Mouse (Mus musculus) adrenal gland, postnatal 4 days (tissue): ENCODE data around the gene Wdr45b. TPM values are rescaled to one million over a fixed set of nuclear protein-coding genes. Genes with fewer than 3 reads are reported as not detected.
"Not testable (repeated sequence)": the region's sequence is repeated elsewhere in the genome, so short reads cannot be mapped to it uniquely, and the experiment has no call there.

Experiments
- DNase-seq, 2 experiments: peaks; one replicate each; pipeline ENCODE4 v3.0.0; 2021 to 2022; ENCODE audit warnings: low spot score in 2 of 2, mixed read lengths in 2 of 2
- long read RNA-seq, 2 experiments: library from polyadenylated mRNA; stranded (forward); transcript quantifications; one replicate each; pipeline ENCODE4 v2.0.0; 2021
- total RNA-seq, 2 experiments: library from RNA; stranded (reverse); gene quantifications; 2 replicates each; pipeline ENCODE4 v1.2.3; 2021

Gene Wdr45b
- 10 to 100 TPM; 65.1 to 71.0 TPM for total RNA-seq
- long read RNA-seq, experiment 1, transcript Wdr45b-201 (10 exons, 2,321 nt) = major isoform, 63 of 79 reads
- long read RNA-seq, experiment 1, partial matches to known transcripts = 3 of 79 reads
- long read RNA-seq, experiment 1, other reads (novel, unspliced or antisense) = 13 of 79 reads
- long read RNA-seq, experiment 2, transcript Wdr45b-201 (10 exons, 2,321 nt) = major isoform, 149 of 174 reads
- long read RNA-seq, experiment 2, partial matches to known transcripts = 3 of 174 reads
- long read RNA-seq, experiment 2, other reads (novel, unspliced or antisense) = 20 of 174 reads

DNA sequence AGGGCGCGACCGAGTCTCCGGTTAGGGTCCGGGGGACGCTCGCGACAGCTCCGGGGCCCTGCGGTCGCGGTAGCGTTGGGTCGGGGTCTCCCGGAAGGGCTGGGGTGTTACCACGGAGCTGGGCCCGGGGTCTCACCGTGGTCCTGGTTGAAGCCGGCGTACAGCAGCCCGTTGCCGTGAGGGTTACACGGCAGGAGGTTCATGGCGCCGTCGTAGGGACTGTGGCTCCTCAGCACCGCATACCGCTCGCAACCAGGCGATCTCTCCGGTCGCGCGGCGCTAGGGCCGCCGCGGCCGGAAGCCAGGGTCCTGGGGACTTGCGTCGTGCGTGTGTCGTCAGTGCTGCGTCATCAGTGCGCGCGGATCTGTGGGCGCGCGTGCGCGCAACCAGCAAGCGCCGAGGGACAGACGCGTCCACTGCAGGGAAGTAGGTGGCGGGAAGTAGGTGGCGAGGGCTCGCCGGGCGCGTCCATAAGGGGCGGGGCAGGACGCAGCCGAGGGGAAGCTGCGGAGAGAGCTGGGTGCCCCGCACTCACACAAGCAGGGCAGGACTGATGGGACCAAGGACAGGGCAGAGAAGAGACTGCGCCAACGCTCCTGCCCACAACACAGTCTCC lies at the start of gene Wdr45b:
Gene Wdr45b (minus strand): TSS at position 355 of the 617 bp plus-strand sequence.
- peak; percentile 95 to 96 for DNase-seq

DNA sequence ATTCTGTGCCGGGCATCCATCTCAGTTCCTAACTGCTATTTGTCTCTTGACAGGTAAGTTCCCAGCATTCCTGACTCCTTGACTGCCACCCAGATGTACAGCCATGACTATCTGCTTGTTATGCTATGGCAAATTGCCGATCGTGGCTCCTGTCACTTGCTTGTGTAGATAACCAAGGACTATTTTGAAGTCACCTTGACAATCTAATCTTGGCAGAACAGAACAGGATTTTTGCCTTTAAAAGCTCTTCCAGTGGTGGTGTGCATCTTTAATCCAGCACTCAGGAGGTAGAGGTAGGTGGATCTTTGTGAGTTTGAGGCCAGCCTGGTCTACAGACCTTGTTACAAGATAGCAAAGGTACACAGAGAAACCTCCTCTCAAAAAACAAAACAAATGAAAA lies 38.2 kb upstream of the Wdr45b start:
- no peak for DNase-seq

DNA sequence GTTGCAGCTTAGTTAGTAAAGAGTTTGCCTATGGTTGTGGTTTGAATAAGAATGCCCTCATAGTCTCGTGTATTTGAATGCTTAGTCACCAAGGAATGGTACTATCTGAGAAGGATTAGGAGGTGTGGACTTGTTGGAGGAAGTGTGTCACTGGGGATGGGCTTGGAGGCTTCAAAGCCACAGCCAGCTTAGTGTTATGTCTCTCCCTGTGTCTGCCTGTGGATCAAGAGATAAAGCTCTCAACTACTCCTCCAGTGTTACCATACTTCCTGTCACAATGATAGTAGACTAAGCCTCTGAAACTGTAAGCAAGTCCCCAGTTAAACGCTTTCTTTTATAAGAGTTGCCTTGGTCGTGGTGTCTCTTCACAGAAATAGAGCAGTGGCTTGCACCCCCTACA lies 36.5 kb upstream of the Wdr45b start:
- no peak for DNase-seq

DNA sequence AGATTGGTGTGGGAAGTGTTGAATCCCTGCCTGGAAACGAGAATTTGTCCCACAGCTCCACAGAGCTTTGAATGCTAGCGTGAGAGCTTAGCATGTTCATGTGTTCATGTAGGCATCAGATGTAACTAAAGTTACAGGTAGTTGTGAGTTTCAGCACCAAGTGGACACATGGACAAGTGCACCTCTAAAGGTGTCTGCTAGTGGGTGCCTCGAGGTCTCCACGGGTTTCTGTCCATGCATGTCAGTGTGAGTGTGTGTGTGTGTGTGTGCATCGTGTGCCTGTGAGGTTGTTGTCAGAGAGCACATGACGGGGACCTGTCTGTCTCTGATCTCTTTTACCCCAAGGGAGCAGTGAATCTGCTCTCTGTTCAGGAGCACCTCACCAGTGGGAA lies 34.3 kb upstream of the Wdr45b start:
- no peak for DNase-seq

DNA sequence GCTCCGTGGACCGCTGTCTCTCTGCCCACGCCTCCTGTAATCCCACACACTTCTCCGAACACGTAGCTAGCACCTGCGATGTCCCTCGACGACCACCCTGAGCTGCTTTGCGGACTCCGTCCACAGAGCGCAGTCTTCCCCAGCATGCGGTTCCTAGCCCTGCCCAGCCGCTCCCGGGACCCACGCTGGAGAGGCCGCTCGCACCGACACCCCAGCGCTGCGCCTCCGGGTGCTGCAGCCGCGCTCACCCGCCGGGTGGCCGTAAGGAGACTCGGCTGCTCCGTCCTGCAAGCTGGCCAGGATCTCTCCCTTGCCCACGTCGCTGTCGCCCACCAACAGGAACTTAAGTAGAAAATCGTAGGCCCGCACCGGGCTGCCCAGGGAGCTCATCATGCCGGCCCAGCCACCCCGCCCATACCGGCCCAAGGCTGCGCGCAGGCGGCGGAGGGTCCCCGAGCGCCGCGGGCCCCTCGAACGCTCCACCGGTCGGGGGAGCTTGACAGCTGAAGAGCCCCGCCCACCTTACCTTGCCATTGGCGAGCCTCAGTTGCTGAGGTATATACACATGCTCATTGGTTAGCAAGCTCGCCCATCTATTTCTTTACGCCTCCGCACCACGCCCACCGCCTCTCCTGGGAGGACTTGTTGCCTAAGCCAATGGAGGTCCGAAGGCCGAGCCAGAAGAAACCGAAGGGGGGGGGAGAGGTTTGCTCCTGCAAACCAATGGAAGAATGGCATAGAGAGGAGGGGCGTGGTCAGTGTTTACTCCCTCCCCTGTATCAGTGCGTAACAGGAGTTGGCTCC lies 33.7 kb upstream of the Wdr45b start, which contains the start of gene Rab40b:
Gene Rab40b (minus strand): TSS at position 502 of the 804 bp plus-strand sequence.
- DNase-seq = peak; percentile 57 to 85

DNA sequence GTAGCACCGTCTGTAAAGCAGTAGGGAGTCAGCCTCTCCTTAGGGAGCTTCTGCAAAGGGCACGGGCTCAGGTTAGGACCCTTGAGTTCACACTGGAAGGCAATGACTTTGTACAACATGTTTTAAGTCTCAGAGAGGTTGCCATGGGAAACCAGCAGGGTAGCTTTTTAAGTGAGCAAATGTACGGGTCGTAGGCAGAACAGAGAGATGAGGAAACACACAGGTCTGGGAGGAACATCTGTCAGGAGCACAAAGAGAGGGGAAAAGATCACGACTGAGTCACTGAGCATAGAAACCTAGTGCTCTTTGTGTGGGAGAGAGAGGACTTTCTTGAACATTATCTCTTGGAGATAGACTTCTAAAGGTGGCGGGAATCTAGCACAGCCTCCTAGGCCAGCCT lies 26.0 kb upstream of the Wdr45b start:
- no peak for DNase-seq

DNA sequence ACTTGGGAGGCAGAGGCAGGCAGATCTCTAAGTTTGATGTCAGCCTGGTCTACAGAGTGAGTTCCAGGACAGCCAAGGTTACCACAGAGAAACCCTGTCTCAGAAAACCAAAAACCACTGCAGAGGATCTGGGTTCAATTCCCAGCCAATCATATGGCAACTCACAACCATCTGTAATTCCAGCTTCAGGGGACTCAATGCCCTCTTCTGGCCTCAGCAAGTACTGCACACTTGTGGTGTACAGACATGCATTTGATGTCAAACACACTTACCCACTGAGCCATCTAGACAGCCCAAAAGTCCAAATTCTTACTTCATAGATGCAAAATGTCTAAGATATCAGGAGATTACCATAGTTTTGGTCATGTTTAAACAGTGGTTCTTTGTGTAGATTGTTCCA lies 24.4 kb upstream of the Wdr45b start:
- DNase-seq = no peak

DNA sequence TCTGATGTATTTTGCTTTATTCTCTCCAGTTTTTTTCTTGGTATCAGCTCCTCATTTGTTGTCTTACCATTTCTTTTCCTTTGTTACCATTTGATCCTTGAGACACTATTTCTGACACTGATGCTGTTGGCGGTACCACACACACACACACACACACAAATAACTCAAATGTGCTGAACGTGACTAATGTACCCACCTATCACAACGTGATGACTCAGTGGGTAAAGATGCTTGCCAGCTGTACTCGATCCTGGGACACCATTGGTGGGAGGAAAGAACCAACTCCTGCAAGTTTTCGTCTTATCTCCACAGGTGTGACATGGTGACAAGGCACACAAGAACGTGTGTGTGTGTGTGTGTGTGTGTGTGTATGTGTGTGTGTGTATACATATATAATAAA lies 19.1 kb upstream of the Wdr45b start:
- no peak for DNase-seq

DNA sequence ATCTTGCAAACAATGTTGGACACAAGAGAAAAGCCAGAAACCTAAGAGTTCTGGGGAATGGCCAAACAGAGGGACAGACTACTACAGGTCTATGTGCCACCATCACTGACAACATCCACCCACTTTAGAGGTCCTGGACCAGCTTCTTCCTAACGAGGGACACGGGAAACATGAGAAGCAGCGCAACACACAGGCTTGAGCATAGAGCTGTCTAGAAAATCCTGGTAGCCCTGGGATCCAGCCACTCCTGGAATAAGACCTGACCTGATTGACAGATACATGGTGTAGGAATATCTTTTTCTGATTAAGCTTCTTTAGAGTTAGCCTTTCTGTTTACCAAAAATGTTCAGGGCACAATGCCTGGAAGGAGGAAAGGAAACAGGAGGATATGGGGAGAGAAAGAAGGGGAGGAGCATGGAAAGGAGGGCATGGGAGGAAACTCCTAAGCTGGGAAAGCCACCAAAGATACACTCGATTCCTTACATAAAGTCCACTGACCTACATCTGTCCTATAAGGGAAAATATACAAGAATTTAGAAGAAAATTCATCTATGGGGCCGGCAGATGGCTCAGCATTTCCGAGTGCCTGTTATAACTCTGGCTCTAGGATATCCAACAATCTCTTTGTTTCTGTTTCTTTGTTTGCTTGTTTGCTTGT lies 16.2 kb upstream of the Wdr45b start:
- DNase-seq = no peak

DNA sequence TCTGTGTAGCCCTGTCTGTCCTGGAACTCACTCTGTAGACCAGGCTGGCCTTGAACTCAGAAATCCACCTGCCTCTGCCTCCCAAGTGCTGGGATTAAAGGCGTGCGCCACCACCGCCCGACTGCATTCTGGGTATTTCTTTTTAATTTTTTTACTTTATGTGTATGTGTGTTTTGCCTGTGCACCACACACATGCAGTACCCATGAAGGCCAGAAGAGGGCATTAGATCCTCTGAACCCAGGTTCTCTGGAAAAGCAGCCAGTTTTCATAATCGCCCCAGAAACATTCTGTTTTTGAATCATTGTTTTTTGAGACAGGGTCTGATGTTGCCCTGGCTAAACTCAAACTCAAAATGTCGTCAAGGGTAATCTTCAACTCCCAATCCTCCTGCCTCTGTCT lies 15.4 kb upstream of the Wdr45b start:
- no peak for DNase-seq

DNA sequence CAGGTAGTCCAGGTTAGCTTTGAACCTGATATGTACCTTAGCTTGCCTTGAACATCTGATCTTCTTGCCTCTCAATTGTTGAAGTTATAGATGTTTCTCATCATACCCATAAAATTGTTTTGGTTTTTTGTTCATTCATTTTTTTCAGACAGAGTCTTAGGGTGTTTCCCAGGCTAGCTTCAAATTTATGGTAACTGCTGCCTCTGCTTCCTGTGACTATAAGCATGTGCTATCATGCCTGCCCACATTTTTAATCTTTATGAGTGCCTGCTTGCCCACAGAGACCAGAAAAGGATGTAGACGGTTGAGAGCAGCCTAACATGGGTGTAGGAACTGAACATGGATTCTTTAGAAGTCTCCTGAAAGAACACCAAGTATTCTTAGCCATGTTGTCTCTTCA lies 14.5 kb upstream of the Wdr45b start:
- no peak for DNase-seq

DNA sequence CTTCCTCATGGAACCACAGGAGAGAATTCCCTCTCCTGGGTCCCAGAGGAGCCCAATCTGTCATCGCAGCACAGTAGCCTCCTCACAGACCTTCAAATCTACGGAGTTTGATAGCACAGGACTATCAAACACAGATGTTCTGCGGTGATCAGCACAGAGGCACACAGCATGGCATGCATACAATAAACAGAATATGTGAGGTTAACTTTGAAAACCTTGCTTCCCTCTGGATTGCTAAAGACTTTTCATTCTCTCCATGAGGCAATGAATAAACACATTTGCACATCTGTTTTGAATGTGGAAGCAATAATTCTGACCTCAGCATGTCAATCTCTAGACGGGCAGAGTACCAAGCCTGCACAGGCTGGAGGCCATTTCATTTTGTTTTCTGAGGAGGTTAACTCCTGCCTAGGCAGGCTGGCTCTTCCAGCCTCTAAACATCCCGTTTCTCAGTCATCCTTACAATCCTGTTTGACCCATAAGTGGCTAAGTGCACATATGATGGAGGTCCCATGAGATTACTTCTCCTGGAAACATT lies 13.0 kb upstream of the Wdr45b start:
- DNase-seq = no peak

DNA sequence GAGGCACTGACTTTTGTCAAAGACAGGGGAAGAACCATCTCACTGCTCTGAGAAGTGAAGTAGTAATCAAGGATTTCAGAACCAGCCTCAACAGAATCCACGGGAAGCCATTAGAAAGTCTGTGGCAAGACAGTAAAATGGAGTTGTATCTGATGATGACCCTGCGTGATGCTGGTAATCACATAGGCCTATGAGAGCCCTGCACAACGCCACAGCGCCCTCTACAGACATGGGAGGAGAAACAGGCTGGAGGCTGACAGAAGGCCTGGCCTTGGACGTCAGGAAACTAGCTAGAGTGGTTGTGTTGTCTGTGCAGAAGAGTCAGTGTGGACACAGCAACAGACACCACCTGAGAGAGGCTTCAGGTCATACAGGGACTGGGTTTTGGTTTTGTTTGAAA lies 8.0 kb upstream of the Wdr45b start:
- peak; percentile 12 to 34 for DNase-seq

DNA sequence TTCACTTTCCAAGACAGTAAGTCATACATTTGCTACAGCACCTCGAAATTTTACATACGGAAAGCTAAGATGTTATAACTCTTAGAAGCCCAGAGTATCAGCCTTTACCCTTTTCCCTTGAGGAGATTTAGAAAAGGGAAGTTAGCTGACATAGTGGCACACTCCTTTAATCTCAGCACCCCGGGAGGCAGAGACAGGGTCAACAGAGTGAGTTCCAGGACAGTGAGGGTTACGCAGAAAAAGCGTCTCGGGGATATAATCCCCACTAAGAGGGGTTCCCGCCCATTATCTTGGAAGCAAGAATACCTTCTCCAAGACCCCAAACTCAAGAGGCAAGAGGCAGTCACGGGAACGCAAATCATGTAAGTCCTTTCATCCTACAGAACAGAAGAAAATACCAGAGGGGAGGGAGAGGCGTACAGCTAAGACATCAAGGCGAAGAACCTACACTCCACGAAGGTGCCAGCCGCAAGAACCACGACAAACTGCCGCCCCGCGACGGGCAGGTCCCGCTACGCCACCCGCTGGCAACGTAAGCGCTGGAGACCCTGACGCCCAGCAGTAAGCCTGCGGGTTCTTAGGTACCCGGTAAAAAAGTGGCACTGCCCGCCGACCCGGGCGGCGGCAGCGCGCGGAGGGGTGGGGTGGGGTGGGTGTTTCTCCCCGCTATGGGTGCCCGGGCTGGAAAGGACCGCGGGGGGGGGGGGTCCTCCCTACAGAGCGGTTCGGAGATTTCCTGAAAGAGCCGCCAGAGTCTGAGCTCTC lies 737 bp downstream of the Wdr45b start:
- DNase-seq = peak in 1 of 2 experiments; percentile 9

DNA sequence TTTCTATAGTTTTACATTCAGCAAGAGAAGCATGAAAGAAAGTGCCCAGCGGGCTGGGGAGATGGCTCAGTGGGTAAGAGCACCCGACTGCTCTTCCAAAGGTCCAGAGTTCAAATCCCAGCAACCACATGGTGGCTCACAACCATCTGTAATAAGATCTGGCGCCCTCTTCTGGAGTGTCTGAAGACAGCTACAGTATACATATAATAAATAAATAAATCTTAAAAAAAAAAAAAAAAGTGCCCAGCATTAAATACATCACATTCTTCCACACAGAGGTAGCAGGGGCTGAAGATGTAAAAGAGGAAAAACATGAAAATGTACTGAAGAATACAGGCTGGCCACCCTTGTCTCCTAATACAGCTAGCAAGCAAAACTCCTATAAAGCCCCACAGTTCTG lies 5.5 kb downstream of the Wdr45b start:
- DNase-seq = not testable (repeated sequence)

DNA sequence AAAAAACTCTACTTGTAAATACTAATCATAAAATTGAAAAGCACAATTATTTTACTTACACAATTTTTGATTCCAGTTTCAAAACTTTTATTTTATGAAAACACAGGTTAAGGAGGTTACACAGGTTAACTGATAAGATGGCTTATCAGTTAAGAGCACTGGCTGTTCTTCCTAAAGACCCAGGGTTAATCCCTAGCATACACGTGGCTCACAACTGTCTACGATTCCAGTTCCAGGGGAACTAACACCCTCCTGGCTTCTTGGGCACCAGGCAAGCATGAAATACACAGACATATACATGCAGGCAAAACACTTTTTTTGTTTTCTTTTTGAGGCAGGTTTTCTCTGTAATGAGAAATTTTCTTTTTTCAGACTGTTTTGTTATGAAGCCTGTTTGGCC lies 6.1 kb downstream of the Wdr45b start:
- no peak for DNase-seq

DNA sequence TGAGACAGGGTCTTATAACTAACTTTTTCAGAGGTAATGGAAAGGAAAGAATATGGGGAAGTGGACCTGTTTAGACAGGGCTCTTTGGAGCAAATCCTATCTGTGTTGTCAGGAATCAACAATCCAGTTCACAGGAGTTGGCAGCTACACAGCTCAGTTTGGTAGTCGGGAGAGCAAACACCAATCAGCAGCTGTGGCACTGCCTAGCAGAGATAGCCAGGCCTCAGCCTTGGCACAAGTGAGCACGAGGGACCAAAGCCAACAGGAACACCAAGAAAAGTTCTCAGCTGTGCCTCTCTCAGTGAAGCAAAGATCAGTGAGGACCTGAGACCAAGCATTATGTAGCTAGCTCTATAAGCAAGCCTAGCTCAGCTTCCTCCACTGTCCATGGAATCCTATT lies 7.2 kb downstream of the Wdr45b start:
- no peak for DNase-seq

DNA sequence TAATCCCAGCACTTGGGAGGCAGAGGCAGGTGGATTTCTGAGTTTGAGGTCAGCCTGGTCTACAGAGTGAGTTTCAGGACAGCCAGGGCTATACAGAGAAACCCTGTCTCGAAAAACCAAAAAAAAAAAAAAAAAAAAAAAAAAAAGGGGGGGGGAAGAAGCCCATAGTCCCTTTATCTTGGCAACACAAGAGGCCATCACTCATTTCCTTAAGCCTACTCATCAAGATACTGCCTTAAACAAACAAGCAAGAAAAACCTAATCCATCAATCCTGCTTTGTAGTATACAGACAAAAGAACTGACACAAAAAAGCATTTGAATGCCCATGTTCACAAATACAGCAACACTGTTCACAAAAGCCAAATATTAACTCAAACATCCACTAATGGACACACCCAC lies 11.8 kb downstream of the Wdr45b start:
- not testable (repeated sequence) for DNase-seq

DNA sequence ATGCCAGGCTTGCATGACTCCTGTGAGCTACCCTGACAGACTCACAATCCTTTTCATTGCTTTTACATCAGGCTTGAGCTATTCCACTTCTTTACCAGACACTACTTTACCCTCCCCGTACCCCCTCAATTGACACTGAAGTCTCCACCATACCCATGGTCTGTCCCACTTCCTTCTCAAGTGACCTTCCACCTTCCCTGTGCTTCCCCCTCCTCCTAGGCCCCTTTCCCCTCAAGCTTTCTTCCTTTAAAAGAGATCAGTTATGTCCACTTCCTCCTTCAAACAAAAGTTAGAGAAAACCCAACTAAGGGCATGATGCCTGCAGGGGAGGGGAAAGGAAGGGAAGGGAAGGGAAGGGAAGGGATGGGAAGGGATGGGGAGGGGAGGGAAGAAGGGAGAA lies 14.0 kb downstream of the Wdr45b start:
- no peak for DNase-seq

DNA sequence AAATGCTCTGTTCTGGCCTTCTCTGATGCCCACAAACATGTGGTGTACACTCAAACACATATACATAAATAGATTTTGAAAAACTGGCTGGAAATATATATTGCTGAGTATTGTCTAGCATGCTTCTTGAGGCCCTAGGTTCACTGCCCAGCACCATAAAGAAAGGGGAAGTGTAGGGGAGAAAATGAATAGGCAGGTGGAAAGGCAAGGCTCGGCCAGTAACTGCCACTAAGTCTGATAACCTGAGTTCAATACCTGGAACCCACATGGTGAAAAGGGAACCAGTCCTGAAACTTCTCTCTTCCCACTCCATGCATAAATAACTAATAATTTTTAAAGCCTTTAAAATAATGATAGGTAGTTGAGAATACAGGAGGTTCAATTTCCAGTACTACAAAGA lies 14.6 kb downstream of the Wdr45b start:
- DNase-seq = no peak

DNA sequence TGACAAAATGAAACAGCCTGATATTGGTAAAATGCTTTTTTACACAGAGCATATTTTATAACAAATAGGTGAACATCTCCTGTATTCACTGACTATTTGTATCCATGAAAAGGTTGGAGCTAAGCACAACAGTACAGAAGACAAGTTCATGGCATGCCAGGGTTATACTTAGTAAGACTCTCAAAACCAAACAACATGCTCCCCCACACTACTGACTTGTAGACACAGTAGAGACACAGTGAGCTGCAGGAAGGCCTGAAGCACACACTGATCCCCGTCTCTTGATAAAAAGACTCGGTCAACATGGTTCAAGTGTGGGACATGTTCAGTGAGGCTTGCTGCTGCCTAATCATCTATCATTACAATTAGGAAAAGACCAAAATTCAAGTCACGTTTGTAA lies 22.6 kb downstream of the Wdr45b start:
- no peak for DNase-seq
